Mouse (Mus musculus) ES-E14 (cell line): Measurements from ENCODE around the gene Qsox1. TPM values are rescaled to one million over a fixed set of nuclear protein-coding genes. Genes with fewer than 3 reads are reported as not detected.

Source experiments
- DNase-seq: peaks from one replicate; pipeline ENCODE4 v3.0.0-alpha.2; 2013; ENCODE audit warnings: low read depth, low spot score
- H3K27ac ChIP-seq: 2 replicates; pipeline ENCODE4 v1.5.1; 2012; ENCODE audit warnings: low read depth, mild to moderate bottlenecking, low read length, moderate library complexity, mixed read lengths; ENCODE audit not compliant: poor library complexity, insufficient read depth, severe bottlenecking
- H3K36me3 ChIP-seq: 2 replicates; pipeline ENCODE4 v1.6.1; 2012; ENCODE audit warnings: mild to moderate bottlenecking, low read length, moderate library complexity, mixed read lengths; ENCODE audit not compliant: control insufficient read depth, poor library complexity, insufficient read depth, severe bottlenecking
- H3K4me1 ChIP-seq, 2 experiments: fragments of 150-350 bp in 1 of 2; sonication (generic) in 1 of 2; 2 replicates each; pipeline ENCODE4 v1.6.1; 2012; ENCODE audit warnings: low read length in 2 of 2, mild to moderate bottlenecking in 1 of 2, mixed read lengths in 1 of 2; ENCODE audit not compliant: control insufficient read depth in 2 of 2, insufficient read depth in 2 of 2, poor library complexity in 1 of 2
- H3K4me3 ChIP-seq, 2 experiments: fragments of 150-350 bp in 1 of 2; sonication (generic) in 1 of 2; 2 replicates each; pipeline ENCODE4 v1.5.1; 2012; ENCODE audit warnings: low read length in 2 of 2, low read depth in 1 of 2, mild to moderate bottlenecking in 1 of 2, mixed read lengths in 1 of 2; ENCODE audit not compliant: insufficient read depth in 1 of 2, poor library complexity in 1 of 2, severe bottlenecking in 1 of 2
- H3K9ac ChIP-seq: 2 replicates; pipeline ENCODE4 v1.6.1; 2012; ENCODE audit warnings: low read depth, mild to moderate bottlenecking, low read length, mixed read lengths; ENCODE audit not compliant: poor library complexity, insufficient read depth, severe bottlenecking
- H3K9me3 ChIP-seq: fragments of 150-350 bp; sonication (generic); 2 replicates; pipeline ENCODE4 v1.6.1; 2012; ENCODE audit warnings: low read depth, mild to moderate bottlenecking, low read length; ENCODE audit not compliant: control insufficient read depth, insufficient read depth
- CHD2 ChIP-seq: IDR thresholded peaks from 2 replicates; pipeline ENCODE4 v1.6.1; 2014; ENCODE audit warnings: mild to moderate bottlenecking, low read depth, low read length, inconsistent platforms
- HCFC1 ChIP-seq: IDR thresholded peaks from 2 replicates; pipeline ENCODE4 v1.6.1; 2012; ENCODE audit warnings: low read length, inconsistent platforms, borderline replicate concordance; ENCODE audit not compliant: insufficient read depth
- MAFK ChIP-seq: IDR thresholded peaks from 2 replicates; pipeline ENCODE4 v1.6.1; 2014; ENCODE audit warnings: mild to moderate bottlenecking, low read depth, low read length, inconsistent platforms; ENCODE audit not compliant: insufficient read depth
- ZC3H11A ChIP-seq: IDR thresholded peaks from 2 replicates; pipeline ENCODE4 v1.6.1; 2012; ENCODE audit warnings: low read depth, mild to moderate bottlenecking, inconsistent platforms, low read length, borderline replicate concordance
- ZNF384 ChIP-seq: IDR thresholded peaks from 2 replicates; pipeline ENCODE4 v1.6.1; 2012; ENCODE audit warnings: low read depth, low read length, inconsistent platforms
- in situ Hi-C, 2 experiments: fragments of 600-800 bp; cut with MboI; formaldehyde crosslinking; loops; one replicate each; pipeline ENCODE4 v1.15.1; 2025; ENCODE audit warnings: low sequenced_read_pairs in 2 of 2, inconsistent platforms in 1 of 2; ENCODE audit not compliant: unreplicated experiment in 2 of 2
- total RNA-seq: library from RNA; depleted of rRNA; stranded (reverse); fragments of 300-350 nt; gene quantifications from 2 replicates; pipeline ENCODE4 v1.2.3, GENCODE M21; 2012

Qsox1 gene
- total RNA-seq, 1 experiment: 38.1 TPM

GRCm38 (mm10) chr1:155751484-155752255 is 61.0 kb downstream of the Qsox1 start, which contains the start of gene Lhx4:
Lhx4 (minus strand) TSS chr1:155751684.
- H3K9ac ChIP-seq: no peak within 1 kb of the TSS
- H3K4me3 ChIP-seq: no peak within 1 kb of the TSS
- in situ Hi-C loops: no loop called here
- H3K4me1 ChIP-seq: no peaks in the 10 kb centered on the region
- TF ChIP-seq ZNF384: no peak
- TF ChIP-seq ZC3H11A: no peak
- no peak for TF ChIP-seq HCFC1
- TF ChIP-seq CHD2: no peak
- TF ChIP-seq MAFK: no peak
- no peaks in the 10 kb centered on the region for H3K36me3 ChIP-seq
- DNase-seq: no peak
- H3K9me3 ChIP-seq: no peaks in the 10 kb centered on the region
- H3K27ac ChIP-seq: no peak within 1 kb of the TSS

GRCm38 (mm10) chr1:155750517-155751178 is 62.0 kb downstream of the Qsox1 start:
- TF ChIP-seq CHD2 (no peak), ZNF384 (no peak), ZC3H11A (no peak), HCFC1 (no peak), MAFK (no peak)
- no peak overlapping the region for H3K27ac ChIP-seq
- in situ Hi-C loops: no loop called here
- DNase-seq: no peak
- H3K9me3 ChIP-seq: no peaks in the 10 kb centered on the region
- no peaks in the 10 kb centered on the region for H3K36me3 ChIP-seq
- H3K4me1 ChIP-seq: no peaks in the 10 kb centered on the region
- H3K9ac ChIP-seq: no peak overlapping the region
- H3K4me3 ChIP-seq: no peak overlapping the region

GRCm38 (mm10) chr1:155747911-155748310 is 64.8 kb downstream of the Qsox1 start:
- H3K4me1 ChIP-seq: no peaks in the 10 kb centered on the region; a peak in 1 of 4 replicates
- TF ChIP-seq ZC3H11A (no peak), CHD2 (no peak), ZNF384 (no peak), HCFC1 (no peak), MAFK (no peak)
- no peaks in the 10 kb centered on the region for H3K36me3 ChIP-seq
- H3K27ac ChIP-seq: no peak overlapping the region
- no peak overlapping the region for H3K4me3 ChIP-seq
- in situ Hi-C loops: loop anchor here (25.0 kb wide), 2 partner anchors 511 to 661 kb away; partner anchors contain the start of genes Ier5 (in 2 of the 2) and BC034090 (in 1 of the 2)
- DNase-seq: no peak
- no peaks in the 10 kb centered on the region for H3K9me3 ChIP-seq
- no peak overlapping the region for H3K9ac ChIP-seq

GRCm38 (mm10) chr1:155747011-155747410 is 65.7 kb downstream of the Qsox1 start:
- H3K9me3 ChIP-seq: no peaks in the 10 kb centered on the region
- H3K36me3 ChIP-seq: no peaks in the 10 kb centered on the region
- TF ChIP-seq CHD2: no peak
- TF ChIP-seq MAFK: no peak
- no peak for TF ChIP-seq ZC3H11A
- TF ChIP-seq HCFC1: no peak
- TF ChIP-seq ZNF384: no peak
- in situ Hi-C loops: loop anchor here (25.0 kb wide), 2 partner anchors 510 to 660 kb away; partner anchors contain the start of genes Ier5 (in 2 of the 2) and BC034090 (in 1 of the 2)
- no peak overlapping the region for H3K9ac ChIP-seq
- no peak overlapping the region for H3K4me3 ChIP-seq
- H3K4me1 ChIP-seq: no peaks in the 10 kb centered on the region; a peak in 1 of 4 replicates
- DNase-seq: no peak
- no peak overlapping the region for H3K27ac ChIP-seq
